Mouse (Mus musculus): ENCODE data around the gene Krt12.

DNA sequence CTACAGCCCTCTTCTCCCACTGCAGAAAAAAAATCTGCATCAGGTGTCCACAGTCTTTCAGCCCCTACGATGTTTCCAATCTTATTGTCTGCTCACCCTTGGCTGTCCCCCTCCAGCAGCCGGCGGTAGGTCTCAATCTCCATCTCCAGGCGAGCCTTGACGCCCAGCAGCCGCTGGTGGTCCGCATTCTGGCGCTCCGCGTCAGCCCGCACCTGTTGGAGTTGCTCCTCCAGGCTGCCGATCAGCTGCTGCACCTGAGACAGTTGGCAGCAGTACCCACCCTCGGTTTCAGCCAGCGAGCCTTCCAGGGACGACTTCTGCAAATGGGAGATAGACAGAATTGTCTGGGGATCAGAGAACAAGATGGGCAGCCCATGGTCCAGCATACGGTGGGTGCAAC is 4.2 kb downstream of the Krt12 start:
- TF ChIP-seq CTCF (IDR thresholded peaks at IDR 0.05; ENCODE audit: low read depth, low read length) (no peak), POLR2A (IDR thresholded peaks at IDR 0.05; ENCODE audit: extremely low read depth, insufficient read depth, low read length) (no peak)

Measured in liver, adult 2 months (tissue).